Mouse (Mus musculus): ENCODE measurements around the gene Mup14. TPM values are rescaled to one million over a fixed set of nuclear protein-coding genes. Genes with fewer than 3 reads are reported as not detected.
"Not testable (repeated sequence)": the region's sequence is repeated elsewhere in the genome, so short reads cannot be mapped to it uniquely, and the experiment has no call there.

Mup14 gene
- total RNA-seq (2021) = not detected

- intact Hi-C loops (cut with DNase I); DNase-seq (ENCODE audit: extremely low spot score in 1 of 2, low spot score in 2 of 2): not testable (repeated sequence)
These were observed at the start of gene Mup14 for GRCm38 (mm10) chr4:61303900-61304299. Gene Mup14, minus strand, starts transcription at chr4:61304000.

GRCm38 (mm10) chr4:61338108-61338507 lies 34.3 kb upstream of the Mup14 start:
- DNase-seq (ENCODE audit: extremely low spot score in 1 of 2, low spot score in 2 of 2); intact Hi-C loops (cut with DNase I): not testable (repeated sequence)

Other genes with a start within 250 kb of the Mup14 start
- not detected for gene Mup13, start 75.7 kb downstream of the Mup14 start, total RNA-seq (2021)
- not detected for gene Mup15, start 135.7 kb upstream of the Mup14 start, total RNA-seq (2021)
- gene Mup16, start 215.5 kb upstream of the Mup14 start, total RNA-seq (2021) = not detected